Mouse (Mus musculus) G1E (cell line): ENCODE measurements around the gene Atp13a4. TPM values are rescaled to one million over a fixed set of nuclear protein-coding genes. Genes with fewer than 3 reads are reported as not detected.

Experiments used
- ATAC-seq: 2 replicates; pipeline ENCODE4 v1.8.0; 2016; ENCODE audit warnings: mild to moderate bottlenecking; ENCODE audit not compliant: insufficient number of reproducible peaks, poor library complexity, low FRiP score, severe bottlenecking; ENCODE audit errors: extremely low read depth
- DNase-seq: peaks from one replicate; pipeline ENCODE4 v3.0.0; 2012; ENCODE audit warnings: low spot score
- H3K27me3 ChIP-seq: 2 replicates; pipeline ENCODE4 v1.6.1; 2012; ENCODE audit warnings: mild to moderate bottlenecking, low read length, inconsistent platforms; ENCODE audit not compliant: insufficient read depth
- H3K36me3 ChIP-seq: replicated peaks from 2 replicates; pipeline ENCODE3; 2012; ENCODE audit warnings: mild to moderate bottlenecking, inconsistent platforms
- H3K4me1 ChIP-seq: 2 replicates; pipeline ENCODE4 v1.6.1; 2012; ENCODE audit warnings: low read depth, low read length, inconsistent platforms, mixed read lengths; ENCODE audit not compliant: insufficient read depth
- H3K4me3 ChIP-seq: 2 replicates; pipeline ENCODE4 v1.5.1; 2012; ENCODE audit warnings: low read depth, mild to moderate bottlenecking, inconsistent platforms, low read length, moderate library complexity, mixed read lengths
- H3K9me3 ChIP-seq: replicated peaks from 2 replicates; pipeline ENCODE4 v1.6.1; 2012; ENCODE audit warnings: inconsistent platforms
- CTCF ChIP-seq: IDR thresholded peaks from 2 replicates; pipeline ENCODE4 v1.5.1; 2012; ENCODE audit warnings: low read depth, low read length, inconsistent platforms, mixed read lengths
- GATA1 ChIP-seq: IDR thresholded peaks from 2 replicates; pipeline ENCODE4 v1.6.1; 2012; ENCODE audit warnings: borderline replicate concordance, low read length, inconsistent platforms, mixed read lengths
- GATA2 ChIP-seq: IDR thresholded peaks from 2 replicates; pipeline ENCODE4 v1.6.1; 2012; ENCODE audit warnings: low read depth, low read length, inconsistent platforms, borderline replicate concordance
- POLR2AphosphoS5 ChIP-seq: IDR thresholded peaks from 2 replicates; pipeline ENCODE4 v1.6.1; 2012; ENCODE audit warnings: low read depth, low read length, inconsistent platforms; ENCODE audit not compliant: insufficient replicate concordance
- TAL1 ChIP-seq: conservative IDR thresholded peaks from 2 replicates; pipeline ENCODE4 v1.6.1; 2012; ENCODE audit warnings: low read depth, low read length, inconsistent platforms, mixed read lengths
- polyA plus RNA-seq: library from polyadenylated mRNA; stranded (reverse); fragments of >175 nt; gene quantifications from 2 replicates; pipeline ENCODE4 v1.2.3, GENCODE M21; 2012
- total RNA-seq, 2 experiments: library from RNA; stranded (forward) in 1 of 2; stranded (reverse) in 1 of 2; fragments of 200-1000 nt in 1 of 2; fragments of >200 nt in 1 of 2; fragmentation: Nextera tagmentation in 1 of 2; gene quantifications; 2 replicates each; pipeline ENCODE4 v1.2.3; 2014 to 2017

Gene Atp13a4
- total and polyA plus RNA-seq, 3 experiments, result 0.22 TPM; not detected in 2

DNA sequence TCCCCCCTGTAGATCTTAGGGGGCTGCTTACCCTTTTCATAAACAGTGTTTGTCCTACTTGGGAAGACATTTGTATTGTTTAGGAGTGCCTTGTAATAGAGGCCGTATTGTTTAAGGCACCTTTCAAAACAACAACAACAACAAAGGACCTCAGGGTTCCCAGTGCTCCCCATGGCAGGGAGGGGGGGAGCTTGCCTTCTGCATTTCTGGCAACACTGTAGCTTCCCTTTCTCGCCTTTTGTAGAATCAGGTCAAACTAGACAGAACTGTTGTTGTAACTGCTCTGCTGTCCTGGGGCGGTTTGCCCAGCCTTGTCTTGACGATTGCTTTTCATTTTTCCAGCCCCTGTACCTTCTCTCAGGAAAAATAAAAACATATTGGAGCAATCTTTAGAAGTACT is 40.0 kb downstream of the Atp13a4 start:
- DNase-seq (no peak), ATAC-seq (no peak)
- no peaks in the 10 kb centered on the region for H3K27me3 ChIP-seq
- H3K9me3 ChIP-seq, result no peaks in the 10 kb centered on the region
- H3K4me3 ChIP-seq, result no peak overlapping the region
- TF ChIP-seq GATA1 (no peak), TAL1 (no peak), POLR2AphosphoS5 (no peak), GATA2 (no peak), CTCF (no peak)
- no peaks in the 10 kb centered on the region for H3K4me1 ChIP-seq
- H3K36me3 ChIP-seq, result no peaks in the 10 kb centered on the region

DNA sequence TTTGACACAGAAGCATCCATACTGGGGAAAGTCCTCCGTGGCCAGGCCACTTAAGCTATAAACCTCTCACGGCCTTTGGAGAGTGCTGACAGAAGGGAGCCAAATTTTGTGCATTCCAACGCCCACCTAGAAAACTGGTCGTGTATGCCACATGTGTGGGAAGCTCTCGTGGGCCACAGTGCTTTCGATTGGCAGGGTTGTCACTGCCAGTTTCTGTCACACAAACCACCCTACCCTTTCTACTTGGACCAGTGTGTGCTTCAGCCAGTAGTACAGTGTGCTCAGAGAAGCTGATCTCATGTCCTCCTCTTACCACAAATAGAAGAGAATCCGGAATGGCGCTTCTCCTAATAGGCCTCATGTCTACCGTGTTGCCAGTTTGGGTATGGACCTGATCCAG is 40.5 kb downstream of the Atp13a4 start:
- H3K36me3 ChIP-seq, result no peaks in the 10 kb centered on the region
- ATAC-seq (no peak), DNase-seq (no peak)
- no peak overlapping the region for H3K4me3 ChIP-seq
- H3K27me3 ChIP-seq, result no peaks in the 10 kb centered on the region
- no peaks in the 10 kb centered on the region for H3K9me3 ChIP-seq
- TF ChIP-seq GATA1 (no peak), TAL1 (no peak), GATA2 (no peak), POLR2AphosphoS5 (no peak), CTCF (no peak)
- H3K4me1 ChIP-seq, result no peaks in the 10 kb centered on the region

DNA sequence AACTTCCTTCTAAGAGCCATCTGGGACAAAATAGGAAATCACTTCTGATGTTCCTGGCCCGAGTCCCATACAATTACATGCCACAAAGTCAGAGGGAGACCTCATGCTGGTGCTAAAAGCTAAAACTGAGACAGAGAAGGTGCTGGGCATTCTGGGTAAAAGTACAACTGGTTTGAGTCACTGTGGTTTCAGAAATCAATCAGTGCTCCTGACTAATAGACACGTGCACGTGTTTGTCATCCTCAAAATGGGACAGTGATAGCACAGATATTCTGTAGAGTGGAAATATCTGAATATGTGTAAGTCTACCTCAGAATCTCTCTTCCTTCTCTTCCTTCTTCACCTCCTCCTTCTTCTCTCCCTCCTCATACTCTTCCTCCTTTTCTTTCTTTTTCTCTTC is 53.6 kb downstream of the Atp13a4 start:
- H3K4me1 ChIP-seq, result no peaks in the 10 kb centered on the region
- H3K27me3 ChIP-seq, result no peaks in the 10 kb centered on the region
- DNase-seq, result no peak
- no peaks in the 10 kb centered on the region for H3K36me3 ChIP-seq
- ATAC-seq, result no peak
- TF ChIP-seq TAL1 (no peak), CTCF (no peak), GATA2 (no peak), POLR2AphosphoS5 (no peak), GATA1 (no peak)
- no peak overlapping the region for H3K4me3 ChIP-seq
- no peaks in the 10 kb centered on the region for H3K9me3 ChIP-seq

DNA sequence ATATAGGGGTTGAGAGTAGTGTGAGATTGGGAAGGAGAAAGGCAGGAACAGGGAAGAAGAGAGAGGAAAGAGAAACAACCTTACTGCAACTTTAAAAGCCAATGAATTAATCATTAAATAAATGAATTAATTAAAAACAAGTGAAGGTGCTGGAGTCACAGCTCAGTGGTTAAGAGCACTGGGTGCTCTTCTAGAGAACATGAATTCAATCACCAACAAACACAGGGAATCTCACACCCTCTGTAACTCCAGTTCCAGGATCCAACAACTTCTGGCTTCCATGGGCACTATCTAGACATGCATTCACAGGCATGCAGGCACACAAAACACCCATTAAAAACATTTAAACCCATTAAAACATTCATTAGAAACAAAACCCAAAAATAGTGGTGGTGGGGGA is 63.2 kb downstream of the Atp13a4 start:
- TF ChIP-seq GATA2, result no peak
- no peak for TF ChIP-seq CTCF
- no peak for TF ChIP-seq GATA1
- TF ChIP-seq TAL1, result no peak
- no peak for TF ChIP-seq POLR2AphosphoS5
- Histone ChIP-seq H3K4me3 (no peak overlapping the region), H3K36me3 (no peaks in the 10 kb centered on the region), H3K27me3 (no peaks in the 10 kb centered on the region), H3K9me3 (no peaks in the 10 kb centered on the region), H3K4me1 (no peaks in the 10 kb centered on the region)
- DNase-seq (no peak), ATAC-seq (no peak)

- Histone ChIP-seq H3K4me1 (no peaks in the 10 kb centered on the region), H3K4me3 (no peak overlapping the region), H3K36me3 (no peaks in the 10 kb centered on the region), H3K27me3 (no peaks in the 10 kb centered on the region), H3K9me3 (no peaks in the 10 kb centered on the region)
- DNase-seq, result no peak
- TF ChIP-seq GATA2 (no peak), POLR2AphosphoS5 (no peak), CTCF (no peak), GATA1 (no peak), TAL1 (no peak)
- ATAC-seq, result no peak
Measured at GRCm38 (mm10) chr16:29480396-29480795, 64.3 kb downstream of the Atp13a4 start.

GRCm38 (mm10) chr16:29463798-29464197 is 80.9 kb downstream of the Atp13a4 start:
- no peak for DNase-seq
- H3K9me3 ChIP-seq, result no peaks in the 10 kb centered on the region
- H3K4me3 ChIP-seq, result no peak overlapping the region
- H3K4me1 ChIP-seq, result no peaks in the 10 kb centered on the region
- H3K27me3 ChIP-seq, result no peaks in the 10 kb centered on the region
- no peak for ATAC-seq
- no peaks in the 10 kb centered on the region for H3K36me3 ChIP-seq
- TF ChIP-seq GATA2, result no peak
- no peak for TF ChIP-seq POLR2AphosphoS5
- TF ChIP-seq TAL1, result no peak
- no peak for TF ChIP-seq GATA1
- no peak for TF ChIP-seq CTCF

DNA sequence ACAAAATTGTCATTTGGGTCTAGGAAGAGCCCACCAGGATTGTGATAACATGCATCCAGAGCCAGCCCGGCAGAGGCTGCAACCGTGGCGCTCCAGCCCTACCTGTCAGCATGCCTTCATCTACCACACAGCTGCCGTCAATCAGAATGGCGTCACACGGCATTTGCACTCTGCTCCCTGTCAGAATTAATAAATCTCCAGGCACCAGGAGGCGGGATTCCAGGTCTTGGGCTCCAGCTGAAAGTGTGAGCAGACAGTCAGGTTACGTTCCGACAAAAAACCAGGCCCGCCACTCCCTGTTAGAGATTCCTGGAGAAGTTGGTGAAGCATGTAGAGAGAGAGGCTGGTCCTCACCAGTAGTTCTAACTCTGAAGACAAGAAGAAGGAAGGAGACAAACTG is 85.3 kb downstream of the Atp13a4 start:
- H3K36me3 ChIP-seq, result no peaks in the 10 kb centered on the region
- H3K27me3 ChIP-seq, result no peaks in the 10 kb centered on the region
- no peaks in the 10 kb centered on the region for H3K4me1 ChIP-seq
- DNase-seq (no peak), ATAC-seq (no peak)
- H3K4me3 ChIP-seq, result no peak overlapping the region
- no peak for TF ChIP-seq GATA2
- no peak for TF ChIP-seq CTCF
- TF ChIP-seq POLR2AphosphoS5, result no peak
- no peak for TF ChIP-seq TAL1
- TF ChIP-seq GATA1, result no peak
- H3K9me3 ChIP-seq, result no peaks in the 10 kb centered on the region
